Comparison of ENCODE assay signal across 8 mouse cellular contexts in the genomic region with DNA sequence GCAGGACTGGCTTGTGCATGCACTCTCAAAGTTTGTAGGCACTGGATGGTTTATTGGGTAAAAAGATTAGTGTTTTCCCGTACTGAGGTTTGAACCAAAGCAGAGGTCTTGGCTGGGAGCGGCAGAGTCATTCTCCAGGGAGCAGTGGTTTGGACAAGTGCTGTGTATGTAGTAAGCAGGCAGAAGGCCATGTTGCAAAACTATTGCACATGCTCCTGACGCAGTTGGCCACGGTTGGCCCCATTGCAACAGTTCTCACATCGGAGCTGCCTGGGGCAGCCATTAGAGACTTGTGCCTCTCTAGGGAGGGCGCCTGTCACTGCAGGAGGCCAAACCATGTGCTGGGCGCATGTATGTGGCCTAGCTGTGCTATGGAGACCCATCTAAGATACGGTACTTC.
DNase-seq lines count a peak whose midpoint lies in the region; ATAC-seq lines count a peak whose summit lies in the region.
"Had no signal": no experiment of that assay in that cellular context is flagged by ENCODE, and none has a peak within 500 bp of the region (broad histone marks: within the 10 kb centered on the region; RNA-seq: fewer than 3 reads in every experiment).

No protein-coding gene starts in this region.

- H3K36me3 ChIP-seq in midbrain, embryonic 14.5 days (ENCODE audit: control insufficient read depth, insufficient read depth, low read length), result no peaks in the 10 kb centered on the region
- H3K36me3 ChIP-seq in midbrain, embryonic 16.5 days (ENCODE audit: control insufficient read depth, insufficient read depth, low read length), result no peaks in the 10 kb centered on the region
- H3K36me3 ChIP-seq in forebrain, embryonic 15.5 days, result no peaks in the 10 kb centered on the region

- 0 out of 2 replicates have a peak overlapping the region, but pooled peaks have one; percentile 67 for H3K27ac ChIP-seq in midbrain, embryonic 14.5 days (replicated peaks; ENCODE audit: low read depth, low read length)
- H3K27ac ChIP-seq in midbrain, embryonic 16.5 days (ENCODE audit: low read length), result no peak overlapping the region
- H3K27ac ChIP-seq in forebrain, embryonic 15.5 days (replicated peaks), result 0 out of 2 replicates have a peak overlapping the region, but pooled peaks have one; percentile 85

- 83% methylated on average over 8 of the region's 8 CpGs for WGBS in midbrain, embryonic 14.5 days
- WGBS in midbrain, embryonic 16.5 days, result 85% methylated on average over 8 of the region's 8 CpGs
- WGBS in forebrain, embryonic 15.5 days, result 76% methylated on average over 8 of the region's 8 CpGs

- no peaks in the 10 kb centered on the region for H3K27me3 ChIP-seq in midbrain, embryonic 14.5 days (ENCODE audit: control insufficient read depth, insufficient read depth, low read length)
- H3K27me3 ChIP-seq in midbrain, embryonic 16.5 days (ENCODE audit: control insufficient read depth, insufficient read depth, low read depth, low read length), result no peaks in the 10 kb centered on the region
- no peaks in the 10 kb centered on the region for H3K27me3 ChIP-seq in forebrain, embryonic 15.5 days

- H3K9ac ChIP-seq in midbrain, embryonic 14.5 days (replicated peaks; ENCODE audit: low read length), result no peak overlapping the region
- H3K9ac ChIP-seq in midbrain, embryonic 16.5 days (ENCODE audit: low read depth, low read length), result no peak overlapping the region
- no peak overlapping the region for H3K9ac ChIP-seq in forebrain, embryonic 15.5 days (replicated peaks)

- H3K4me2 ChIP-seq in midbrain, embryonic 14.5 days (ENCODE audit: low read length), result no peak overlapping the region
- H3K4me2 ChIP-seq in midbrain, embryonic 16.5 days (ENCODE audit: low read length), result no peak overlapping the region
- H3K4me2 ChIP-seq in forebrain, embryonic 15.5 days (replicated peaks), result no peak overlapping the region

- no peaks in the 10 kb centered on the region for H3K9me3 ChIP-seq in midbrain, embryonic 14.5 days (ENCODE audit: control insufficient read depth, low read length)
- H3K9me3 ChIP-seq in midbrain, embryonic 16.5 days (replicated peaks; ENCODE audit: control insufficient read depth, low read length, poor library complexity, severe bottlenecking), result no peaks in the 10 kb centered on the region
- no peaks in the 10 kb centered on the region for H3K9me3 ChIP-seq in forebrain, embryonic 15.5 days

- H3K4me1 ChIP-seq in midbrain, embryonic 14.5 days (ENCODE audit: control insufficient read depth, insufficient read depth, low read length), result peaks cover 72% of the 10 kb centered on the region
- peaks cover 36% of the 10 kb centered on the region for H3K4me1 ChIP-seq in midbrain, embryonic 16.5 days (ENCODE audit: control insufficient read depth, insufficient read depth, low read length)
- H3K4me1 ChIP-seq in forebrain, embryonic 15.5 days, result peaks cover 92% of the 10 kb centered on the region

- DNase-seq in midbrain, embryonic 14.5 days, result no peak
- DNase-seq in kidney, postnatal 25 days, result peak; percentile 37 to 65
- DNase-seq in skeletal muscle tissue, adult 2 months (ENCODE audit: low read depth, low spot score), result peak; percentile 90
- no peak for DNase-seq in thymus, postnatal 14 days
- DNase-seq in layer of hippocampus, adult 18-20 months (ENCODE audit: low spot score in 2 of 2), result no peak

- ATAC-seq in midbrain, embryonic 14.5 days (ENCODE audit: low FRiP score, low TSS enrichment), result no peak
- ATAC-seq in midbrain, embryonic 16.5 days, result no peak
- no peak for ATAC-seq in forebrain, embryonic 15.5 days (replicated peaks)

- H3K4me3 ChIP-seq in midbrain, embryonic 14.5 days (replicated peaks; ENCODE audit: low read depth, low read length), result no peak overlapping the region
- H3K4me3 ChIP-seq in midbrain, embryonic 16.5 days (ENCODE audit: low read depth, low read length), result no peak overlapping the region
- H3K4me3 ChIP-seq in forebrain, embryonic 15.5 days, result no peak overlapping the region
- H3K4me3 ChIP-seq: erythroblast, embryonic 14.5 days had no signal

Comparison
In these comparisons a context has a peak if more than half of its experiments do, and no peak if none do; other contexts are left out.
1. DNase-seq: peak in kidney, postnatal 25 days (2 of 2) and skeletal muscle tissue, adult 2 months (single experiment); none in midbrain, embryonic 14.5 days (single experiment), thymus, postnatal 14 days (single experiment) and layer of hippocampus, adult 18-20 months (0 of 2).